Mouse (Mus musculus) layer of hippocampus, postnatal 14 days (tissue): ENCODE results near the gene Calr. TPM values are rescaled to one million over a fixed set of nuclear protein-coding genes. Genes with fewer than 3 reads are reported as not detected.

Source experiments
- DNase-seq, 2 experiments: peaks; one replicate each; pipeline ENCODE4 v3.0.0; 2021 to 2022; ENCODE audit warnings: low spot score in 2 of 2, mixed read lengths in 1 of 2
- total RNA-seq, 2 experiments: library from RNA; stranded (reverse); gene quantifications; 2 replicates each; pipeline ENCODE4 v1.2.3; 2021

The Calr gene
- total RNA-seq, 2 experiments from 2014 or later: 453 to 590 TPM

DNA sequence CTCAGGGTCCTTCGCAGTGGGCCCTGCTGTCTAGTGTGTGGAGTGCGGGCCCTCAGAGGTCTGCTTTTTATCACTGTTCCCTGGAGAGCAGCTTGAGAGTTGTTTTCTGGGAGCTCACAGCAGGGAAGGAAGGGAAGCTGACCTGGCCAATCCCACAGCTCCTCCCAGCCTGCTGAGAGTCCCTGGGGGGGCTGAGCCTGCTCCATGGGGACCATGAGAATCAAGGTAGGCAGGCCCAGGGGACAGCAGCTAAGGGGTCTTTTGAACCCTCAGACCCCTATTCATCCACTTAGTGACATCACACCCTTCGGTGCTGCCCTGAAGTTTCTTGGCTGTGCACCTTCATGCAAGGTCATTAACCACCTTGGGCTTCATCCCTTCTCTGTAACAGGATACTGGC lies 24.0 kb downstream of the Calr start, which contains the start of gene Dand5:
Gene Dand5 (minus strand): TSS at position 101 of the 400 bp plus-strand sequence.
- no peak for DNase-seq

DNA sequence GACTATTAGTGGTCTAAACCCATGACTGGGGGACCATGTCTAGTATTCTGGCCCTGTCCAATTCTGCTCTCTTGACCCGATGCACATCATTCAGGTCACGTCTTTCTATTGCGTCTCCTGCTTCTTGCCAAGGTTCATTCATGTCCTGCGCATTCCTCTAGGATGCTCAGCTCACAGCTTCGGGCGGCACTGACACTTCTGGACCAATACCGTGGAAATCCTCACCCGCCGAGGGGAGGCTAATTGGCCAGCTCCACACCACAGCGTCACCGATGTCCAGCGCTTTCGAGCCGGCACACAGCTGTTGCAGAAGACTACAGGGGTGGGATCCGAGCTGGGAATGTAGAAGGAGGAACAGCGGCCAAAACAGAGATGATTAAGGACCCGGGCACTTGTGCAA lies 30.6 kb downstream of the Calr start:
- DNase-seq: no peak

DNA sequence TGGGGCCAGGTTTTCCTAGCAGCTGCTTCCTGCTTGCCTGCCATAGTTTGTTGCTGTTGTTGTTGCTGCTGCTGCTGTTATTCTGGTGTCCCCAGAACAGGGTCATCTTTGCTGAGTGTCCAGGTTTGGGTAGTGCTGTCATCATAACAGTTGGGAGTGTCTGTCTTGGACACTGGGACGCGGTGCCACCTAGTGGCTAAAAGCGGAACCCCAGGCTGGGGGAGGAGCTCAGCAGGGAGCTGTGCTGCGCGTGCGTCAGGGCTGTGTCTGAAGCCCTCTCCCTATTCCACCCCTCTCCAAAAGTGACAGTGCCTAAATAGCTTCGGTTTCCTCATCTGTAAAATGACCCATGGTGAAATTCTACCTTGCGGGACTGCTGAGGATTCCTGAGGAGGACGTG lies 31.2 kb downstream of the Calr start:
- peak; percentile 97 to 99 for DNase-seq

DNA sequence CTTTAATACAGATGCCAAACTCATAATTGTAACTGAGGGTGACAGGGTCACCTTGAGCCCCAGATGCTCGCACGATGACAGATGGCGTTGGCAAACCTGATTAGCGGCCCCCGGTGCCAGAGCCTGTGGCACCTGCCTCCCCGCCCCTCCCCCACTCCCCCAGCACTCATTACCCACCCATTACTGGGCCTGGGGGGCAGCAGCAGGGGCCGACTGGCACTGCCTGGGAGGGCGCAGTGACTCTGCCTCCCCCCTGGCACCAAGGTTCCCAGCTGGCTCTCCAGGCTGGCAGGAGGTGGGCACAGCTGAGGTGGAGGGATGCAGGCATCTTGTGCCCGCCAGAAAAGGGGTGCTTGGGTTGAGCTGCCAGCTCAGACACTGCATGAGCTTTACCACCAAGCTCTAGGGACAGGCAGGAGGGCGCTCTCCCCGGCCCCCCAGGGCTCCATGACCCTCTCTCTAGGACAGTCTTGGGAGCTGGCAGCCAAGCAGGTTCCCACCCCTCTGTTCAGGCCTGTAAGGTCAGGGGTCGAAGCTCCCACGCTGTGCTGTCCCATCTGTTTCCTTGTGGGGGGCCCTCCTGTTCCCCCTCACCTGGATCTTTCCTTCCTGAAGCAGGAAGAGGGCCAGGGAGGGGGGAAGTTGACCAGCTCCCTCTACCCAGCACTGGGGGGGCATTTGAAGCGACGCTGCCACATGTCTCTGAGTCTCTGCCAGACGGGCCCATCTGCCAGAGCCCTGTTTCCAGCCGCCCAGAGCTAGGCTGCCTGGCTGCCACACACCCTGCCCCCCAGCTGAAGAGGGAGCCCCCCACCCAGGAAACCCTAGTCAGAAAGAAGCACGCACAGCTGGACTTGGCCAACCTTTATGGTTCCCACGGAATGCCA lies 31.9 kb downstream of the Calr start:
- DNase-seq: peak; percentile 70

DNA sequence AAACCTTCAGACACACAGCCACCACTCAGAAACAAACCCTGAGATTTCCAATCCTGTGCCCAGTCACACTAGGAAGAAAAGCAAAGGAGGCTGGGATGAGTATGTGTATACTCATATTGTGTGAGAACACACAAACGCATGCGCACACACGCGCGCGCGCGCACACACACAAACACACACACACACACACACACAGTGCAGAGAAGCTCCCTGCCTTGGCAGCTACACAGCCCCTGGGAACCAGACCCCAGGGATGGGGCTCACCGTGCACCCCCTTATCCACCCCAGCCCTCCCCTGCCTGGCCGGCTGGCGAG lies 32.5 kb downstream of the Calr start:
- peak in 1 of 2 experiments; percentile 76 for DNase-seq

DNA sequence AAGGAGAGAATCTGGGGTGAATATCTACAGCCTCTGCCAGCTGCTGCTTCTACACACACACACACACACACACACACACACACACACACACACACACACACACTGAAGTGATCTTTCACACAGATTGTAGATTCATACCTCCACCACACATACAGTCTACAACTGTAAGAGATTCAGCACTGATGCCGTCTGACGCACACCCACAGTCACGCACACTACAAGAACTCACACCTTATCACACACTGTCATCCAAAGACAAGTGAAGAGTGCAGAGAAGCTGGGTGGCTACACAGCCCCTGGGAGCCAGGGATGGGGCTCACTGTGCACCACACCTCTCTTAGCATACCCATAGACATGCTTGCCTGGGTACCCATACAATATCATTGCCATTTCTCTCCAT lies 32.9 kb downstream of the Calr start:
- no peak for DNase-seq

DNA sequence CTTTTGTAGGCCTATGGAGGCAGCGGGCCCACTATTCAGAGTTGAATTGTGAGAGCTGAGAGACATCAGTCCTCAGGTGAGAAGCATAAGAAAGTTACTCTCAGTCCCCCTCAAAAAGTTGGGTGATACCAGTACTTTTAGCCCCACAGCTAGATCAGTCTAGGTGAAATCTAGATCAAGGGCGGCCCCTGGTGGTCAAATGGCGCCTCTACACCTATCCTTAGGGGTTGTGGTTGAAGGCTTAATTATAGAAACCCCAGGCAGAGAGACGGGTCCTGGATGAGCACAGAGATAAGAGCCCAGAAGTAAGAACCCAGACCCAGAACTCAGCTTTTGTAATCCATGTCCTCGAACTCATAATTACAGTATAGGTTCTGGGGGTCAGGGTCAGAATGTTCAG lies 33.7 kb downstream of the Calr start:
- peak; percentile 85 to 93 for DNase-seq

DNA sequence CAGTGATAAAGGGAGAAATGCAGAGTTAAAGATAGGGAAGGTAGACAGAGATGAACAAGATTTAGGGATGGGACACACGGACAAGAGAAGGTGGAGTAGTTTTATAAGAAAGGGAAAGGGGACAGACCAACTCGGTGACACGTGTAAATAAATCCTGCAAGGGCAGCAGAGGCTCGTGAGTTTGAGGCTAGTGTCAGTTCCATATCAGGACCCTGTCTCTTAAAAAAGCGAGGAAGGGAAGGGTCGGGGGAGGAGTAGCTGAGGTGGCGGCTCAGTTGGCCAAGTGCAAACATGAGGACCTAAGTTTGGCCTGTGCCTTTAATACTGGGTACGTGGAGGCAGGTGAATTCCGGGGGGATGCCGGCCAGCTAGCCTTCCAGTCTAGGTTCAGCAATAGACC lies 35.4 kb downstream of the Calr start:
- DNase-seq: no peak

DNA sequence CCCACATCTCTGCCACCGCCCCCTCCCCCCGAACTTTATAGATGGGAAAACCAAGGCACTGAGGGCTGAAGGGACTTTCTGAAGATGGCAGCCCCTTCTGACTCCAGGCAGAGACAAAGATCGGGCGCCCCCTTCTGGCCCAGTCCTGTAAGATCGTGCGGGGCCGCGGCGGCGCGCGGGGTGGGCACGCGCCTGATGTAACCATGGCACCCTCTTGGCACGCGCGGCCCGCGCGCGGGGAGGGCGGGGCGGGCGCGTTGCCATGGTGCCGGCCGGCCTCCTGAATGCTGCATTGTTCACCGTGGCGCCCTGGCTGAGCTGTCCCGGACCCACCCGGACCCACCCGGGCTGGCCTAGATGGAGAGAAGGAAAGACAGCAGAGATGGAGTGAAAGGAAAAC lies 35.8 kb downstream of the Calr start:
- peak; percentile 97 to 98 for DNase-seq

DNA sequence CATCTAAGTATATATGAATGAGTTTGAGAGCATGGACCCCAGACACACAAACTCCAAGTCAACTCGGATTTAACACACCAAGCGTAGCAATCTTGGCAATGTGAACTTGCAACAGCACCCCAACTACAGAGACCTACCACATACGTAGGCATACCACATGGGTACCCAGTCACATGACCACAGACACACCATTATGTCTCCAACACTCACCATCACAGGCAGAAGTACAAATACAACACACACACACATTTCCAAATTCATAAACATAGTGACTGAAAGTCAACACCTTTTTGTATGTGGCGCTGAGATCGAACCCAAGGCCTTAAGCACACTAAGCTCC lies 36.8 kb downstream of the Calr start:
- no peak for DNase-seq

DNA sequence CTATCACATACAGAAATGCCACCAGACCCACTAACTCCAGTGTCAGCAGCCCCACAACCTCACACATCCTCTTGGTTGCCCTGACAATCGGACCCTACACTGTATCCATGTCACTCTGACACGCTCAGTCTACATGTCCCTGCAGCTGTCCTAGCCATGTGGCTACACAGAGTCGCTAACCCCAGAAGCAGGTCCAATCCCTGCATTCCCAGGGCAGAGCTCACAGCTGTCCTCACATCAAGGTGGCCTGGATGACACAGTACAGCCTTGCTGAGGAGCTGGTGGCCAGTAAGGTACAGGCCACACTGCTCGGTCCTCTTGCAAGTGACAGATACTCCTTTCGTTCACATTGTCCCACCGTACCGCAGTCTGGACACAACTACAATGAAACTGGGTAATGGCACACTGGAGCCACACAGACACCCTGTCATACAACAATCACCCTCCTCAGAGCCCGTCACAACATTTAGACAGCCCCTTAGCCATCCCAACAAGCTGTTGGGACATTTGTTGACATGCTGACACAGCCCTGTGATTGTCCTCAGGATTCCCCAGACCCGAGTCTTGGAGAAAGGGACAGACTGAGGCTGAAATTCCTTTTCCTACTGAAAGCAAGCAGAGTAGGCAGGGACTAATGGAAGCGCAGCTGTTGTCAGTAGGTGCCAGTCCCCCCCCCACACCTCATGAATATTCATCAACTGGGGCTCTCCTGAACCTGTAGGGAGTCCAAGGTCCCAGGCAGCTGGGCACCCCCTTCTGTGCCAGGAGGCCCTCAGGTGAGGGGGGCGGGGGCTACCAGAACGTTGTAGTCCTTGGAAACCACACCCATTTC lies 37.4 kb downstream of the Calr start:
- DNase-seq: no peak

DNA sequence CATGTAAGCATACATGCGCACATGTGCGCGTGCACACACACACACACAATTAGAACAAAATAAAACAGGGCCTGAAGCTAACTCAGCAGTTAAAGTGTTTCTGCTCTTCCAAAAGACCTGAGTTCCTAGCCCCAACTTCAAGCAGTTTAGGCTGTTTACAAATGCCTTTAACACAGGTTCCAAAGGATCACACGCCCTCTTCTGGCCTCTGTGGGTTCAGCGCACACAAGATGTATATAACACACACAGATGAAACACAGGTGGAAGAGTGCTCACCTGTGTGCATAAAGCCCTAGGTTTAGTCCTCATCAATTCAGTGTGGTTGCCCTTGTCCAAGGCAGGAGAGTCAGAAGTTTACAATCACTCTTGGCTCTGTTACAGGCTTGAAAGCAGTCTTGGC lies 40.7 kb downstream of the Calr start:
- no peak for DNase-seq

DNA sequence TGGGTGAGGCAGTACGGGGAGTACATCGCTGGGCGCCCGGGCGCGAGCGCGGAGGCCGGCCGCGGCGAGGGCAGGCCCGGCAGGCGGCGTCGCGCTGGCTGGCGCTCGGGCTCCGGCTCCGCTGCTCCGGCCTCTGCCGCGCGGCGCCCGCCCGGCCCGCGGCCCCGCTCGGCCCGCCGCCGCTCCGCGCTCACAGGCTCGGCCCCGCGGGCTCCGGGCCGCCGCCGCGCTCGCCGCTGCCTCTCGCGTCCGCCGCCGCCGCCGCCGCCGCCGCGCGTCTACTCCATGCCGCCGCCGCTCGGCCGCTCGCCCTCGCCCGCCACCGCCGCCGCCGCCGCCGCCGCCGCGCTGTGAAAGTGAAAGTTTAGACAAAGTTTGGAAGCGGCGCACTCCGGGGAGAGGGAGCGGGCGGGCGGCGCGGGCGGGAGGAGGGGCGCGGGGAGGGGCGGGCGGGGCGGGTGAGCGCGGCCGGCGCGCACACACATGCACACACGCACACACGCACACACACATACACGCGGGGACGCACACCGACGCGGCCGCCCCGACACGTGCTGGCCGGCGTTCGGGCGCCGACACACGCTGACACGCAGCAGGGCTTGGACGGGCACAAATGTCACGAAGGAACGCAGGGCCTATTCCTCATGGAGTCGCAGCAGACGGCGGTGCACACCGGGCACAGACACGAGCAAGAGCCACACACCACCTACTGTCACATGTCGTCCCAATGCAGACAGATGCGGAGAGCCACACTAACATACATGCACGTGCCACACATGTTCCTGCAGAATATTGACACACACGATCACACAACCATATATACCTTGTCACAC lies 46.5 kb downstream of the Calr start, which contains the start of gene Nfix:
Gene Nfix (minus strand): TSS at position 346 of the 833 bp plus-strand sequence.
- peak in 1 of 2 experiments; percentile 65 for DNase-seq

DNA sequence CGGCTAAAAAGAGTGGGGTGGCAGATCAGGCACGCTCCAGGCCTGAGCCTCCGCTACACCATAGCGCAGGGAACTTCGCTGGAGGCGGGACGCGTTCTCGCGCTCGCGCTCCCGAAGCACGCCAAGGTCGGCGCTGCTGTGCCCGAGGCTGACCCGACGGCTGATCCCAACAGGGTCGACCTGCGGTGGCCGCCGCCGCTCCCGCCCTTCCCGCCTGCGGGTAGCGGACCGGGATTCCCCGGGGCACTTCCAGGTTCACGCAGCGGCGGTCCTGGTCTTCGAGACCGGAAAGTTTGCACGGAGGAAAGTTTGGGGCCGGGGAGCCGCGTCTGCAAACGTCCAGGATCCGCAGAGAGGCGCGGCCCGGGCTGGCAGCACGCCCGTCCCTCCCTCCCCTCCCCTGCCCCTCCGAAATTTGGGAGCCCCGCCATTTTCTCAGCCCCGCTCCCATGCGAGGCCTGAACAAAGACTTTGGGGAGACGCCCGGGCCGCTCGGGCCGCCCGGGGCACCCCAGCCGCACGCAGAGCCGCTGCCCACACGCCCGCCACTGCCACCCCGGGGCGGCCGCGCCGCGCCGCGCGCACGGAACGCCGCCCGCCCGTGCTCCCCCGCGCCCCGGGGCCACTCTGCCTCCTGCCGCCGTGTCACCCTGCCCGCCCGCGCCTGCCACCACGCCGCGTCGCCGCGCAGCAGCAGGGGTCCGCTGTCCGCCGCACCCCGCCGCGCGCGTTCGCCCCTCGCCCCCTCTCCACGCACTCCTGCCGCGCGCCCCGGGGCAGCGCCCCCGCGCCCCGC lies 47.4 kb downstream of the Calr start:
- peak in 1 of 2 experiments; percentile 73 for DNase-seq

DNA sequence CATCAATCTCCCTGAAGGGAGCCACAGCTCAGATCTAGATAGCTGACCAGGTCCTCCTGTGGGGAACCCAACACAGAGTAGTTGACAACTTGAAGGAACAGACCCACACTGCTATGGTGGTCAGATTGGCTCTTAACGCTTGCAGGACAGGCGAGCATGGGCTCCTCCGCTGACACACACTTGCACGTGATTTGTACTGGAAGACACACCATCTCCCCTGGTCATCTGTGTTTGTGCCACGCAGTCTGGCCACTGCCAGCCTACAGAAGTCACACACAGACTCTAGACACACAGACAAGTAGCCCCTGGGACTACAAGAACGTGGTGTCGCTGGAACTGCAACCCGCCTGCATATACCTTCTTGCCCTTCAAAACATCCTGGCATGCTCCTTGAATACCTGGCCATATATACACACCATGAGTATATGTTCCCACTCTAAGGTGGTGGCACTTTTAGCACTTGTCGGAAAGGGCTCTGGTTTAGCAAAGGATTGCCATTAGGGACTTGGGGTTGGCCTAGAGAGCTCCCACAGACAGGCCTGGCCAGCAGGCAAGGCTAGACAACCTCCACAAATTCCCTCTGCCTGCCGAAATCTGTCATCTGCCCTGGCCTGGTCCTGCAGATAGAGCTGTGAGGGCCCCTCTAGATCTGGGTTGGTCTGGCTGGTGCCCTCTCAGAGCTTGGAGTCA lies 48.1 kb downstream of the Calr start:
- no peak for DNase-seq

DNA sequence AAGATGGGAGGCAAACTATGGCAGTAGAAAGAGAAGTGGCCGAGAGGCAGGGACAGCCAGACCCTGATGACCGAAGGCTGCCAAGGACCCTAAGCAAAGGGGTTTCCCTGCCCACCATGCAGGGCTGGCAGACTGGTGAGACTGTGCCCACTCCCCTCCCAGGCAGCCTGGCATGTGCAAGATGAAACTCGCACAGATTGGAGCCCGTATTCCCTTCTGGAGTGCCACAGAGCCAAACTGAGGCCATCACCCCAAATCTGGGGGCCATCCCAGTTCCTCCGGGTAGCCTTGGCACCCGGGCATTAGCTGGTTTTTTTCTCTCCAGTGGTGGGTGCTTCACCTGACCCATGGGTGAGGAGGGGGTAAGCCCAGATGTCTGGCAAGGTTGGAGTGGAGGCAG lies 48.8 kb downstream of the Calr start:
- peak; percentile 77 to 78 for DNase-seq

DNA sequence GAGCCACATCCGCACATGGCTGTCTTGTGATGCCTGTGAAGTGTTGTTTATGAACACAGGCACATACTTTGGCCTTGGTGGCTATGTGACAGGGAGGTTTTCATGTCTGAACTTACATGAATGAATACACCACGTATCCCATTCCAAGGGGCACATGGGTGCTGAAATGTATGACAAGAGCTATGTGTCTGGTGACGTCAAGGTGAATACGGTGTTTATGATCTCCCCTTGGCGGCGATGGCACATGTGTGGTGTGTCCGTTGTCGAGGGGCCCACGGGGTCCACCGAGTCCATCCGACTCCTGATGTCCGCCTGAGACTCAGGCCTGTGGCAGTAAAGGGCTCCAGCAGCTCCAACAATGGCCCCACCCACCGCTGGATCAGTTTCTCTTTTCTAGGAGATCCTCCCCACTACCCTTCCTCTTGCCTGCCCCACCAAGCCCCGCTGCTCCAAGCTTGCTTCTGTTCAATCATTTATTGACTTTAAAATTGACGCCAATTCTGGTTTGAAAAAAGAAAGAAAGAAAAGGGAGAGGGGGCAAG lies 49.4 kb downstream of the Calr start:
- DNase-seq: no peak

DNA sequence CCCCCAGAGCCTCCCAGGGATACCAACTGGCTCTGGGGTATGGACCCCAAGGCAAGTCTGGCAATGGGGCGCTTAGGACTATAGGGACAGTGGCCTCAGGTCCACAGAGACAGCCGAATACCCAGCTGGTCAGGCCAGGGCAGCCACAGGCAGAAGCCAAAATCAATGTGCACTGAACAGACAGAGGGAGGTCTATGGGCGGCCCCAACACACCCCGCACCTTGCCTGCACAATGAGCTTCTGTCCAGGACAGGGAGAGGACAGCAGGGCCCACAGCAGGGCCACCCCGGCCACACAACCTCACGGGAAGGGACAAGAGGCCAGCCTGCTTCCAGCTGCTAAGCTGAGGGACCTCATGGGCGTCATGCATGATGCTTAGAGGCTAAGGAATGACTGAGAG lies 52.2 kb downstream of the Calr start:
- DNase-seq: peak; percentile 68 to 77

DNA sequence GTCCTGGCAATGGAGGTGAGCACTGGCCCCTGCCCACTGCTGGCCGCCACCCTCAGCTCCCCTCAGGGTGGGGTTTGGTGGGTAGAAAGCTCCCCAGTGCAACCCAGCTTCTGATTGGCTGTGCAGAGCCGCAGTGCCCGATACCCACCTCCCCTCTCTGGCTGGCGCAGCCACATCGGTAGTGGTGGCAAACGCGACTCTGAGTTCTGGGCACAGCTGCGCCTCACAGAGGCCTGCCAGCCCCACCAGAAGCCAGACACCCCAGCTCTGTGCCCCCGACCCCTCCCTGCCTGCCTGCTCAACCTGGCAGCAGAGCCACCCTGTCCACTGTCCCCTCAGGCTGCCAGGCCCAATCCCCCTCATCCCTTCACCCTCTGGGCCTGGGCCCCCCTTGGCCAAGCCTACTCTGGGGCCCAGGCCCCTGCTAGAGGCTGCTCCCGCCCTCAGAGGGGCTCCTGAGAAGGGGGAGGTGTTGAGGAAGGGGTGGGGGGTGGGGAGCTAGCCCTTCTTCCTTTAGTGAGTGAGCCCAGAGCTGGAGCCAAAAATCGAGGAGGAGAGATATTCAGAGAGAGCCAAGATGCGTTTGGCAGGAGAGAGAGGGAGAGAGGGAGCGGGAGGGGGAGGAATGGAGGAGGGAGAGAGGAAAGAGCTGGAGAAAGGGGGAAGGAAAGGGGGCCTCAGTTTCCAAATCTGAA lies 52.8 kb downstream of the Calr start:
- peak; percentile 82 to 90 for DNase-seq
